Mouse (Mus musculus) intestine, embryonic 14.5 days (tissue): ENCODE results near the gene H2-Q6. TPM values are rescaled to one million over a fixed set of nuclear protein-coding genes. Genes with fewer than 3 reads are reported as not detected.

Experiments used
- ATAC-seq: fragments of 200-750 bp; cut with Nextera tagmentation; replicated peaks from 2 replicates; pipeline ENCODE4 v1.8.0; 2017; ENCODE audit warnings: low read depth, moderate number of reproducible peaks, moderate TSS enrichment, moderate library complexity; ENCODE audit not compliant: low FRiP score, low TSS enrichment
- DNase-seq: peaks from one replicate; pipeline ENCODE4 v3.0.0-alpha.2; 2018; ENCODE audit warnings: low spot score
- H3K27ac ChIP-seq: fragments of 300-500 bp; sonication (generic); 2 replicates; pipeline ENCODE4 v1.5.1; 2014; ENCODE audit warnings: low read depth, mild to moderate bottlenecking, control low read depth
- H3K27me3 ChIP-seq: fragments of 300-500 bp; sonication (generic); replicated peaks from 2 replicates; pipeline ENCODE4 v1.6.1; 2014; ENCODE audit warnings: low read length, control low read depth; ENCODE audit not compliant: control insufficient read depth, insufficient read depth
- H3K36me3 ChIP-seq: fragments of 300-500 bp; sonication (generic); 2 replicates; pipeline ENCODE4 v1.6.1; 2014; ENCODE audit warnings: low read length, control low read depth; ENCODE audit not compliant: control insufficient read depth, insufficient read depth
- H3K4me1 ChIP-seq: fragments of 300-500 bp; sonication (generic); replicated peaks from 2 replicates; pipeline ENCODE4 v1.6.1; 2014; ENCODE audit warnings: low read length, control low read depth, mixed read lengths; ENCODE audit not compliant: control insufficient read depth, insufficient read depth
- H3K4me2 ChIP-seq: fragments of 300-500 bp; sonication (generic); 2 replicates; pipeline ENCODE4 v1.6.1; 2014; ENCODE audit warnings: low read length
- H3K4me3 ChIP-seq: fragments of 300-500 bp; sonication (generic); 2 replicates; pipeline ENCODE4 v1.5.1; 2014; ENCODE audit warnings: low read depth, low read length, control low read depth, mixed read lengths
- H3K9ac ChIP-seq: fragments of 300-500 bp; sonication (generic); 2 replicates; pipeline ENCODE4 v1.6.1; 2014; ENCODE audit warnings: mild to moderate bottlenecking, low read length
- H3K9me3 ChIP-seq: fragments of 300-500 bp; sonication (generic); 2 replicates; pipeline ENCODE4 v1.6.1; 2016; ENCODE audit warnings: low read length, control low read depth; ENCODE audit not compliant: control insufficient read depth
- WGBS: fragments of 180-500 bp; shearing (Covaris S2); extraction: QIAGEN DNeasy Blood & Tissue Kit; methylation state at CpG from one replicate; pipeline ENCODE4 v1.1.7; 2014; 5-methylcytosine and 5-hydroxymethylcytosine counted together
- polyA plus RNA-seq: library from polyadenylated mRNA; unstranded; fragments of >200 nt; fragmentation: Nextera tagmentation; extraction: Ambion mirVana; gene quantifications from 2 replicates; pipeline ENCODE4 v1.2.1, GENCODE M21; 2014

The H2-Q6 gene
- polyA plus RNA-seq, 1 experiment from 2014 or later, result 2.1 TPM

DNA sequence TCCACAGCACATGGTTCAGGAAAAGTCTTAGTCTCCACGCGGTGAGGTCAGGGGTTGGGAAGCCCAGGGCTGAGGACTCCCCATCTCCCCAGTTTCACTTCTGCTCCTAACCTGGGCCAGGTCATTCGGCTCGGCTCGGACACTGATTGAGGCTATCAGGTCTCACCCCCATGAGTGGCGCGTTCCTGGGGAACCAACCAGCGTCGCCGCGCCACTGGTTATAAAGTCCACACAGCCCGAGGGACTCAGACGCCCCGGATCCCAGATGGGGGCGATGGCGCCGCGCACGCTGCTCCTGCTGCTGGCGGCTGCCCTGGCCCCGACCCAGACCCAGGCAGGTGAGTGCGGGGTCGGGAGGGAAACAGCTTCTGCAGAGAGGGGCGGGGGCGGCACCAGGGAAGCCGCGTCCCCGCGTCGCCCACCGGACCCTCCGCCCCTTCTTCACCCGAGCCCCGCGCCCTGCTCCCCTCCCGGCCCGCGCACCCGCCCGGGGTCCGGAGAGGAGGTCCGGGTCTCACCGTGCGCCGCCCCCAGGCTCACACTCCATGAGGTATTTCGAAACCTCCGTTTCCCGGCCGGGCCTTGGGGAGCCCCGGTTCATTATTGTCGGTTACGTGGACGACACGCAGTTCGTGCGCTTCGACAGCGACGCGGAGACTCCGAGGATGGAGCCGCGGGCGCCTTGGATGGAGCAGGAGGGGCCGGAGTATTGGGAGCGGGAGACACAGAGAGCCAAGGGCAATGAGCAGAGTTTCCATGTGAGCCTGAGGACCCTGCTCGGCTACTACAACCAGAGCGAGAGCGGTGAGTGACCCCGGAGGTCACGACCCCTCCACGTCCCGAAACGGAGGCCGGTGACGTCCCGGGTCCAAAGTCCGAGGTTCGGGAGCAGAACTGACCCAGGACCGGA is 45.4 kb downstream of the H2-Q6 start, which contains the start of gene H2-Q10:
TSS of gene H2-Q10 (plus strand) at position 248 of the 910 bp plus-strand sequence.
- ATAC-seq (no peak), DNase-seq (peak; percentile 57)
- Histone ChIP-seq H3K36me3 (no peaks in the 10 kb centered on the region), H3K27me3 (peaks cover 23% of the 10 kb centered on the region), H3K4me1 (no peaks in the 10 kb centered on the region), H3K9me3 (no peaks in the 10 kb centered on the region), H3K4me2 (peak within 1 kb of the TSS; percentile 80), H3K4me3 (peak within 1 kb of the TSS; percentile 41), H3K9ac (peak within 1 kb of the TSS; percentile 16), H3K27ac (no peak within 1 kb of the TSS)
- under 1% methylated on average over 70 of the region's 80 CpGs for WGBS

Other genes starting within 250 kb of the H2-Q6 start
- 15.4 and 17.5 TPM in 2 replicates for gene Aif1, start 248.8 kb upstream of the H2-Q6 start, polyA plus RNA-seq
- gene Lst1, start 236.4 kb upstream of the H2-Q6 start, polyA plus RNA-seq, result 16.9 and 19.1 TPM in 2 replicates
- gene Ltb, start 230.4 kb upstream of the H2-Q6 start, polyA plus RNA-seq, result 1.1 and 1.5 TPM in 2 replicates
- gene Tnf, start 222.8 kb upstream of the H2-Q6 start, polyA plus RNA-seq, result 0.12 and 0.28 TPM in 2 replicates
- 0.81 and 0.85 TPM in 2 replicates for gene Lta, start 219.5 kb upstream of the H2-Q6 start, polyA plus RNA-seq
- 0.39 and 0.88 TPM in 2 replicates for gene Gm16181, start 204.0 kb upstream of the H2-Q6 start, polyA plus RNA-seq
- gene Atp6v1g2, start 191.2 kb upstream of the H2-Q6 start, polyA plus RNA-seq, result 5.8 and 5.9 TPM in 2 replicates
- 3.1 and 4.3 TPM in 2 replicates for gene Nfkbil1, start 189.1 kb upstream of the H2-Q6 start, polyA plus RNA-seq
- gene Ddx39b, start 183.1 kb upstream of the H2-Q6 start, polyA plus RNA-seq, result 458 and 500 TPM in 2 replicates
- gene H2-D1, start 162.1 kb upstream of the H2-Q6 start, polyA plus RNA-seq, result 102 and 108 TPM in 2 replicates
- gene H2-Q1, start 104.4 kb upstream of the H2-Q6 start, polyA plus RNA-seq, result 1.2 and 1.6 TPM in 2 replicates
- gene H2-Q2, start 82.6 kb upstream of the H2-Q6 start, polyA plus RNA-seq, result 37.3 and 39.1 TPM in 2 replicates
- gene H2-Q4, start 45.2 kb upstream of the H2-Q6 start, polyA plus RNA-seq, result 2.5 and 4.4 TPM in 2 replicates
- 8.1 and 9.0 TPM in 2 replicates for gene H2-Q7, start 14.3 kb downstream of the H2-Q6 start, polyA plus RNA-seq
- 6.3 and 10.0 TPM in 2 replicates for gene H2-Q10, start 45.2 kb downstream of the H2-Q6 start, polyA plus RNA-seq
- gene Pou5f1, start 81.2 kb downstream of the H2-Q6 start, polyA plus RNA-seq, result 0.13 TPM in 1 of 2 replicates, not detected in the other
- 68.7 and 79.4 TPM in 2 replicates for gene Tcf19, start 92.0 kb downstream of the H2-Q6 start, polyA plus RNA-seq
- 13.6 and 15.9 TPM in 2 replicates for gene Cchcr1, start 92.2 kb downstream of the H2-Q6 start, polyA plus RNA-seq
- gene Psors1c2, start 108.4 kb downstream of the H2-Q6 start, polyA plus RNA-seq, result 0.36 and 0.66 TPM in 2 replicates
- gene Cdsn, start 127.3 kb downstream of the H2-Q6 start, polyA plus RNA-seq, result 0.11 and 0.12 TPM in 2 replicates
- gene 2300002M23Rik, start 142.6 kb downstream of the H2-Q6 start, polyA plus RNA-seq, result not detected in 2 replicates
- 3.3 and 3.6 TPM in 2 replicates for gene Sfta2, start 176.7 kb downstream of the H2-Q6 start, polyA plus RNA-seq
- not detected in 2 replicates for gene Gm9573, start 201.8 kb downstream of the H2-Q6 start, polyA plus RNA-seq
- gene Mucl3, start 218.8 kb downstream of the H2-Q6 start, polyA plus RNA-seq, result 0.39 and 0.77 TPM in 2 replicates
- 16.0 and 18.1 TPM in 2 replicates for gene Vars2, start 242.7 kb downstream of the H2-Q6 start, polyA plus RNA-seq
- 47.2 and 49.9 TPM in 2 replicates for gene Gtf2h4, start 248.9 kb downstream of the H2-Q6 start, polyA plus RNA-seq